Mouse (Mus musculus): ENCODE data around the gene Dok3. TPM values are rescaled to one million over a fixed set of nuclear protein-coding genes. Genes with fewer than 3 reads are reported as not detected.

The Dok3 gene
- polyA plus RNA-seq, 1 experiment from 2014 or later = 3.3 TPM

DNA sequence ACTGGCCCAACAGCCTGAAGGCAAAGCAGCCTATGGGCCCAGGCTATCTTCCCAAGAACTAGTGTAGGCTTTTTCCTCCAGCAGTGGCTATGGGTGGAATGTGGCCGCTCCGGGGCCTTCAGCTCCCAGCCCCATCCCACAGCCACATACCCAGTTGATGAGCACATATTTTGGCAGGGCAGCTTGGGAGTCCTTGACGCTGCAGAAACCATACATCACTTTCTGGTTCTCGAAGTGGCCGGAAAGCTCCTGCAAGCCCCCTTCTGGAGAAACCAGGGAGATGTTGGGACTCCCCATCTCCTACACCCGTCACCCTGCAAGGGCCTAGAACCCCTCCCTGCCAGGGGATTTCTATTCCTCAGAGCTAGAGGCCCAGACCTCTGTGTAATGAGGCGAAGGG lies 46.6 kb downstream of the Dok3 start:
- H3K36me3 ChIP-seq (replicated peaks) = peaks cover 59% of the 10 kb centered on the region
- H3K4me2 ChIP-seq = peak overlapping the region; percentile 75
- H3K27me3 ChIP-seq = no peaks in the 10 kb centered on the region
- H3K4me3 ChIP-seq (replicated peaks) = no peak overlapping the region
- 0 out of 2 replicates have a peak overlapping the region, but pooled peaks have one; percentile 100 for H3K9ac ChIP-seq
- 87% methylated on average over 7 of the region's 7 CpGs for WGBS
- no peak for ATAC-seq (ENCODE audit: low FRiP score)
- no peaks in the 10 kb centered on the region for H3K9me3 ChIP-seq
- peaks cover 43% of the 10 kb centered on the region for H3K4me1 ChIP-seq
- peak overlapping the region; percentile 99; the same call in 1 of the 2 replicates for H3K27ac ChIP-seq

DNA sequence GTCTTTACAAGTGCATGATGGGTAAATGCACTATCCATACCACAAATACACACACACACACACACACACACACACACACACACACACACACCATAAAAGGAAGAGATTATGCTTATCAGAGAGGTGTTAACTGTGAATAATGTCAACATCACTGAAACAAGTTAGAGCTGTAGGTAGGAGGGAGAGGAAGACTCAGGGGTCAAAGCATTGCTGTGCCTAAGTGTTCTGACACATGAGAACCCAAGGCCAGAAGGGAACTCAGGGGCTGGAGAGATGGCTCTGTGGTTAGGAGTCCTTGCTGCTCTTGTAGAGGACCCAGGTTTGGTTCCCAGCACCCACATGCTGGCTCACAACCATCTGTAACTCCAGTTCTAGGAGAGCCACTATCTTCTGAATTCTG lies 49.2 kb downstream of the Dok3 start:
- no peak for ATAC-seq (ENCODE audit: low FRiP score)
- no peak overlapping the region for H3K4me3 ChIP-seq (replicated peaks)
- H3K36me3 ChIP-seq (replicated peaks) = peaks cover 82% of the 10 kb centered on the region
- H3K27ac ChIP-seq = peak overlapping the region; percentile 1; the same call in 1 of the 2 replicates
- H3K4me2 ChIP-seq = no peak overlapping the region
- no peaks in the 10 kb centered on the region for H3K9me3 ChIP-seq
- no peak overlapping the region for H3K9ac ChIP-seq
- peaks cover 41% of the 10 kb centered on the region for H3K4me1 ChIP-seq
- H3K27me3 ChIP-seq = no peaks in the 10 kb centered on the region

DNA sequence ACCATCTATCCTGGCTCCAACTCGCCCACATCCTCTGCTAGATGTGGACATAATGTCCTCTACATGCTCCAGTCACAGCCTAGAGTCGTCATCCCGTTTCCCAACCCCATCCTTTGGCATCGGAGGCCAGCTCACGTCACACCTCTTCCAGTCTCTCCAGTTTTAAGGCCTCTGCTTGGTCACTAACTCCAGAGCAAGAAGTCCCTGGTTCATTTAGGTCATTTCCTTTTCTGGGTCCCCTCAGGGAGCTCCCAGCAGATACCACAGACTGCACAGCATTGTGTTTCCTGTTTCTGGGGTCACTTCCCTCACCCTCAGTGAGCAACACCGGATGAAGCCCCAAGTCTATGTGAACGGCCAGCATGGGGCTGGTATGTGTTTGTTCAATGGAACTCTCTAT lies 50.1 kb downstream of the Dok3 start:
- no peak overlapping the region for H3K9ac ChIP-seq
- WGBS = 86% methylated on average over 7 of the region's 7 CpGs
- no peaks in the 10 kb centered on the region for H3K9me3 ChIP-seq
- H3K27me3 ChIP-seq = no peaks in the 10 kb centered on the region
- ATAC-seq (ENCODE audit: low FRiP score) = no peak
- H3K27ac ChIP-seq = 0 out of 2 replicates have a peak overlapping the region, but pooled peaks have one; percentile 31
- no peak overlapping the region for H3K4me2 ChIP-seq
- H3K4me3 ChIP-seq (replicated peaks) = no peak overlapping the region
- H3K4me1 ChIP-seq = peaks cover 41% of the 10 kb centered on the region
- peaks cover 92% of the 10 kb centered on the region for H3K36me3 ChIP-seq (replicated peaks)

DNA sequence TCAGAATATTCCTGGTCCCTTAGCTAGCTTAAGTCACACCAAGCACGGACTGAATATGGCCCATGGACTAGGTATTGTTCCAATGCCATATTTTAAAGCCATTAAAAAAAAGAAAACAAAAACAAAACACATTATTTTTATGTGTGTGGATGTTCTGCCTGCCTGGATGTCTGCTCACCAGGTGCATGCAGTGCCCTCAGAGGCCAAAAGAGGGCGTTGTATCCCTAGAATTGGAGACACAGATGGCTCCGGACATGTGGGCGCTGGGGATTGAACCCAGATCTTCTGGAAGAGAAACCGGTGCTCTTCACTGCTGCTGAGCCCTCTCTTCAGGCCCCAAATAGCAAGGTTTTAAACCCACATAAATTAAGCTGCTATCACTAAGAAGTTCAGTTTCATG lies 51.1 kb downstream of the Dok3 start:
- Histone ChIP-seq H3K27me3 (no peaks in the 10 kb centered on the region), H3K27ac (0 out of 2 replicates have a peak overlapping the region, but pooled peaks have one; percentile 8), H3K9me3 (no peaks in the 10 kb centered on the region), H3K36me3 (replicated peaks) (peaks cover 96% of the 10 kb centered on the region), H3K4me2 (no peak overlapping the region), H3K4me1 (peaks cover 41% of the 10 kb centered on the region), H3K4me3 (replicated peaks) (no peak overlapping the region), H3K9ac (no peak overlapping the region)
- no peak for ATAC-seq (ENCODE audit: low FRiP score)
- 48% methylated on average over 5 of the region's 5 CpGs for WGBS

DNA sequence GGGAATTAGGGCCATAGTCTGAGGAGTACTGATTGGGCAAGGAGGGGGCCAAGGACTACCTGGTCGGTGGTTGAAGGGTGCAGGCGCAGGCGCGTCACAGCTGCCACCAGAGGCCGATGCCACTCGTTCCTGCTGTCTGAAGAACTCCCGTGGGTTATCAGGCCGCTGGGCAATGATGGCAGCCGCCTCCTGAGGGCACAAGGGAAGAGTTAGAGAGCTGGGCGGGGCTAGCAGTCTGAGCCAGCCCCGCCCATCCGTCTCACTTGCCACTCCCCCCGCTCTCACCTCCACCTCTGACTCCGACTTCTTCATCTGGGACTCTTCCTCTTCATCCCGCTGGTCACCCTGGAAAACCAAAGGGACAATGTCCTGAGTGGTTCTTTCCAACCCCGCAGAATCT lies 51.6 kb downstream of the Dok3 start:
- H3K27me3 ChIP-seq = no peaks in the 10 kb centered on the region
- H3K9ac ChIP-seq = no peak overlapping the region
- no peak overlapping the region for H3K4me2 ChIP-seq
- peaks cover 41% of the 10 kb centered on the region for H3K4me1 ChIP-seq
- H3K4me3 ChIP-seq (replicated peaks) = no peak overlapping the region
- 0 out of 2 replicates have a peak overlapping the region, but pooled peaks have one; percentile 8 for H3K27ac ChIP-seq
- no peak for ATAC-seq (ENCODE audit: low FRiP score)
- H3K36me3 ChIP-seq (replicated peaks) = peaks cover 91% of the 10 kb centered on the region
- no peaks in the 10 kb centered on the region for H3K9me3 ChIP-seq
- whole genome bisulfite sequencing = 73% methylated on average over 16 of the region's 16 CpGs

DNA sequence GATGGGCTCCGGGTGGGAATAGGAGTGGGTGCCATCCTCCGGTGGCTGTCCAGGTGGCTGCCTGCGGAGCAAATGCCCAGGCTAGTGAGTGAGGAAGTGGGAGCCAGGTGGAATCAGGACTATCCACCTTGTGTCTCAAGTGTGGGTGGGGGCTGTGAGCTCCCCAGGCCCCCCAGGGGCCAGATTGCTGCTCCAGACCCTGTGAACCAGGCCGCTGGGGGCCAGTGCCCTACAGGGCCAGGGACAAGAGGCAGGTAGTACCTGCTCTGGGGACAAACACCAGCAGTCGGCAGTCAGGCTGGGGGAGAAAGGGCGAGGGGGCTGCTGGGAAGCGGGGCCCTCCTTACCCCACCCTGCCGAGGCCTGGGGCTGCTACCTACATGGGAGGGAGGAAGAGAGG lies 52.8 kb downstream of the Dok3 start:
- ATAC-seq (ENCODE audit: low FRiP score) = no peak
- no peak overlapping the region for H3K9ac ChIP-seq
- no peaks in the 10 kb centered on the region for H3K27me3 ChIP-seq
- H3K27ac ChIP-seq = peak overlapping the region; percentile 57
- H3K36me3 ChIP-seq (replicated peaks) = peaks cover 79% of the 10 kb centered on the region
- H3K4me3 ChIP-seq (replicated peaks) = no peak overlapping the region
- H3K4me2 ChIP-seq = no peak overlapping the region
- H3K9me3 ChIP-seq = no peaks in the 10 kb centered on the region
- WGBS = 91% methylated on average over 8 of the region's 8 CpGs
- peaks cover 50% of the 10 kb centered on the region for H3K4me1 ChIP-seq

DNA sequence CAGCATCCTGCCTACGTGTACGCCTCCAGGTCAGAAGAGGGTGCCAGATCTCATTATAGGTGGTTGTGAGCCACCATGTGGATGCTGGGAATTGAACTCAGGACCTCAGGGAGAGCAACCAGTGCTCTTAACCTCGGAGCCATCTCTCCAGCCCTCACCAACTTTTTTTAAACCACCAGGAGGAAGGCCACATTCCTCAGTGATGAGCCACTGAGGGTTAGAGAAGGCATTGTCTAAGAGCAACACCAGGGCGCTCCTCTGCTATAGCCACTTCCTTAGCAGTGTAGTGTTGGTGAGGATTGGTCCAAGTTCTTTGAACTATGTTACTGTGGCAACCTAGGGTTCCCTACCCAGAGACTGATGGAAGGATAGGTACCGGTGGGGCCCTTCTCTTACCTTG lies 53.3 kb downstream of the Dok3 start:
- Histone ChIP-seq H3K4me1 (peaks cover 55% of the 10 kb centered on the region), H3K4me3 (replicated peaks) (no peak overlapping the region), H3K27me3 (no peaks in the 10 kb centered on the region), H3K36me3 (replicated peaks) (peaks cover 74% of the 10 kb centered on the region), H3K27ac (peak overlapping the region; percentile 82), H3K9me3 (no peaks in the 10 kb centered on the region), H3K9ac (no peak overlapping the region), H3K4me2 (no peak overlapping the region)
- 93% methylated on average over 5 of the region's 5 CpGs for WGBS
- no peak for ATAC-seq (ENCODE audit: low FRiP score)

DNA sequence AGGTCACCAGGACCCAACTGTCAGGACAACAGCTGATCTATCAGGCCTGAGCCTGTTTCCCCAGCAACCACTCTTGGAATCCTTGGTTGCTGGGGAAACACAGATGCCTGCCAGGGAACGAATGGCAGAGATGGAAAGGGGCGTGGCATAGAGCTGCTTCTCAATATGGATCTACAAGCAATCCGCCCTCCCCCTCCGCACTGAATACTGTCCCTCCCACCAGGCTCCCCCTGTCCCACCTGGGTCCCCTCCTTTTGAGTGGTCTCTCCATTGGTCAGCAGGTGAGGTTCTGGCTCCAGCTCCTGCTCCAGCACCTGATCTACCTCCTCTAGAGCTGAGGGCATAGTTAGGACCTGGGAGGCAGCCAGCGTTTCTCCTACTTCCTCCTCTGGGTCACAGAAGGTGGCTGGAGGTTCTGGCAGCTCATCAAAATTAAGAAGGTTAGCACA lies 54.5 kb downstream of the Dok3 start:
- H3K27me3 ChIP-seq = no peaks in the 10 kb centered on the region
- peak overlapping the region; percentile 82 for H3K27ac ChIP-seq
- H3K9me3 ChIP-seq = no peaks in the 10 kb centered on the region
- peak; percentile 27 for ATAC-seq (ENCODE audit: low FRiP score)
- WGBS = 23% methylated on average over 5 of the region's 5 CpGs
- peak overlapping the region; percentile 19 for H3K4me2 ChIP-seq
- peaks cover 66% of the 10 kb centered on the region for H3K4me1 ChIP-seq
- H3K4me3 ChIP-seq (replicated peaks) = no peak overlapping the region
- H3K36me3 ChIP-seq (replicated peaks) = peaks cover 63% of the 10 kb centered on the region
- peak overlapping the region; percentile 33; the same call in 1 of the 2 replicates for H3K9ac ChIP-seq

DNA sequence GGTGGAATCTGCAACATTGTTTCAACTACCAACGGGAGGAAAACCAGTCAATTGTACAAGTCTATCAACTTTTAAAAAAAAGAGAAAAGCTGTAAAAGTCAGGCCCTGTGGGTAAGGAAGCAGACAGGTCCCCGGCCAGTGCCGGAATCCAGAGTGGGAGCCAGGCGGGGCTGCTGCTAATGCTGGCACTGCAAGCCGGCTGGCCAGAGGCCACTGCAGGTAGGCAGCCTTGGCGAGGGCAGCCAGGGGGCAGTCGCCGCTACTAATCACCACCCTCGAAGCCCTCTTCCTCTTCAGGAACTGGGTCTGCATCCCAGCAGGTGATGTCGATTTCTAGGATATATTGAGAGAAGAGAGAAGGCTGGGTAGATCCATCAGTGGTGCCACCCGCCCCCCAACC lies 55.1 kb downstream of the Dok3 start:
- H3K4me1 ChIP-seq = peaks cover 73% of the 10 kb centered on the region
- H3K9ac ChIP-seq = no peak overlapping the region
- H3K36me3 ChIP-seq (replicated peaks) = peaks cover 56% of the 10 kb centered on the region
- no peak overlapping the region; the same call in 1 of the 2 replicates for H3K4me3 ChIP-seq (replicated peaks)
- H3K4me2 ChIP-seq = peak overlapping the region; percentile 19; the same call in 1 of the 2 replicates
- 66% methylated on average over 11 of the region's 11 CpGs for WGBS
- ATAC-seq (ENCODE audit: low FRiP score) = no peak
- H3K27me3 ChIP-seq = no peaks in the 10 kb centered on the region
- peak overlapping the region; percentile 50; the same call in 1 of the 2 replicates for H3K27ac ChIP-seq
- H3K9me3 ChIP-seq = no peaks in the 10 kb centered on the region

Small RNA genes within 50 kb of the gene (microRNA-seq; reads per million reads assigned to microRNA genes)
- gene Mir6944 (155 reads per million, percentile 54 among the genes with 10 or more reads in this experiment), gene Mir6945 (2.2 reads per million)

Other genes starting within 250 kb of the Dok3 start
- 316 and 328 TPM in 2 replicates for gene Prelid1, start 208.8 kb downstream of the Dok3 start, polyA plus RNA-seq (2016; fragmentation: Nextera tagmentation; extraction: Ambion mirVana)
- gene Rab24, start 207.3 kb downstream of the Dok3 start, polyA plus RNA-seq (2016; fragmentation: Nextera tagmentation; extraction: Ambion mirVana) = 96.9 and 97.7 TPM in 2 replicates
- 35.5 and 39.1 TPM in 2 replicates for gene Mxd3, start 199.5 kb downstream of the Dok3 start, polyA plus RNA-seq (2016; fragmentation: Nextera tagmentation; extraction: Ambion mirVana)
- gene Lman2, start 166.5 kb downstream of the Dok3 start, polyA plus RNA-seq (2016; fragmentation: Nextera tagmentation; extraction: Ambion mirVana) = 82.7 TPM in 2 replicates
- gene Rgs14, start 159.6 kb downstream of the Dok3 start, polyA plus RNA-seq (2016; fragmentation: Nextera tagmentation; extraction: Ambion mirVana) = 0.64 TPM in 1 of 2 replicates, not detected in the other
- not detected in 2 replicates for gene Slc34a1, start 131.1 kb downstream of the Dok3 start, polyA plus RNA-seq (2016; fragmentation: Nextera tagmentation; extraction: Ambion mirVana)
- not detected in 2 replicates for gene Pfn3, start 114.1 kb downstream of the Dok3 start, polyA plus RNA-seq (2016; fragmentation: Nextera tagmentation; extraction: Ambion mirVana)
- gene F12, start 102.5 kb downstream of the Dok3 start, polyA plus RNA-seq (2016; fragmentation: Nextera tagmentation; extraction: Ambion mirVana) = not detected in 2 replicates
- 54.2 and 58.1 TPM in 2 replicates for gene Grk6, start 84.2 kb downstream of the Dok3 start, polyA plus RNA-seq (2016; fragmentation: Nextera tagmentation; extraction: Ambion mirVana)
- 1.7 and 2.7 TPM in 2 replicates for gene Prr7, start 65.0 kb downstream of the Dok3 start, polyA plus RNA-seq (2016; fragmentation: Nextera tagmentation; extraction: Ambion mirVana)
- 591 and 654 TPM in 2 replicates for gene Dbn1, start 41.2 kb downstream of the Dok3 start, polyA plus RNA-seq (2016; fragmentation: Nextera tagmentation; extraction: Ambion mirVana)
- 139 and 147 TPM in 2 replicates for gene Pdlim7, start 15.6 kb downstream of the Dok3 start, polyA plus RNA-seq (2016; fragmentation: Nextera tagmentation; extraction: Ambion mirVana)
- 69.9 and 73.3 TPM in 2 replicates for gene Ddx41, start 7.4 kb upstream of the Dok3 start, polyA plus RNA-seq (2016; fragmentation: Nextera tagmentation; extraction: Ambion mirVana)
- 61.6 and 64.7 TPM in 2 replicates for gene Fam193b, start 41.8 kb upstream of the Dok3 start, polyA plus RNA-seq (2016; fragmentation: Nextera tagmentation; extraction: Ambion mirVana)
- gene Tmed9, start 44.4 kb upstream of the Dok3 start, polyA plus RNA-seq (2016; fragmentation: Nextera tagmentation; extraction: Ambion mirVana) = 115 and 118 TPM in 2 replicates
- 31.4 and 31.7 TPM in 2 replicates for gene B4galt7, start 70.6 kb upstream of the Dok3 start, polyA plus RNA-seq (2016; fragmentation: Nextera tagmentation; extraction: Ambion mirVana)
- 68.1 and 73.2 TPM in 2 replicates for gene Caml, start 93.7 kb upstream of the Dok3 start, polyA plus RNA-seq (2016; fragmentation: Nextera tagmentation; extraction: Ambion mirVana)
- gene Ddx46, start 105.7 kb upstream of the Dok3 start, polyA plus RNA-seq (2016; fragmentation: Nextera tagmentation; extraction: Ambion mirVana) = 47.4 and 52.4 TPM in 2 replicates
- 68.7 and 71.2 TPM in 2 replicates for gene B230219D22Rik, start 163.8 kb upstream of the Dok3 start, polyA plus RNA-seq (2016; fragmentation: Nextera tagmentation; extraction: Ambion mirVana)
- gene Txndc15, start 185.4 kb upstream of the Dok3 start, polyA plus RNA-seq (2016; fragmentation: Nextera tagmentation; extraction: Ambion mirVana) = 86.3 and 93.3 TPM in 2 replicates
- 23.1 and 25.6 TPM in 2 replicates for gene Pcbd2, start 198.1 kb upstream of the Dok3 start, polyA plus RNA-seq (2016; fragmentation: Nextera tagmentation; extraction: Ambion mirVana)